Mouse (Mus musculus) bone marrow, adult 2 months (tissue): ENCODE data around the gene Setd1a.
"Not testable (repeated sequence)": the region's sequence is repeated elsewhere in the genome, so short reads cannot be mapped to it uniquely, and the experiment has no call there.

Experiments
- CTCF ChIP-seq: fragments of 200-500 bp; IDR thresholded peaks from 2 replicates; pipeline ENCODE4 v1.5.1; 2011; ENCODE audit warnings: low read length, control low read depth; ENCODE audit not compliant: control insufficient read depth, insufficient read depth
- POLR2A ChIP-seq: fragments of 200-500 bp; IDR thresholded peaks from 2 replicates; pipeline ENCODE4 v1.6.1; 2011; ENCODE audit warnings: low read depth, mild to moderate bottlenecking, control low read depth, low read length, borderline replicate concordance; ENCODE audit not compliant: control insufficient read depth

DNA sequence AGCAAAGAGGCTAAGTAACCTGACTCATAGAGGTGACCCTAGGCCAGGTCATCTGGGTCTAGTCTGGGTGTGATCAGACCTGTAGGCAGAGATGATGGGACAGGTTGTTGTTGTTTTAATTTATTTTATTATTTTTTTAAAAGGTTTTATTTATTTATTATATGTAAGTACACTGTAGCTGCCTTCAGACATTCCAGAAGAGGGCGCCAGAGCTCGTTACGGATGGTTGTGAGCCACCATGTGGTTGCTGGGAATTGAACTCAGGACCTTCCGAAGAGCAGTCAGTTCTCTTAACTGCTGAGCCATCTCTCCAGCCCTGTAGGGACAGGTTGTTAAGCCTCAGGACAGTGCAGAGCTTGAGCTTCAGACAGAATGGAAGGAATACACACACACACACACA lies 61.4 kb downstream of the Setd1a start:
- TF ChIP-seq POLR2A, CTCF: not testable (repeated sequence)
